Mouse (Mus musculus): ENCODE data around the gene Tex13b. TPM values are rescaled to one million over a fixed set of nuclear protein-coding genes. Genes with fewer than 3 reads are reported as not detected.

Gene Tex13b
- polyA plus RNA-seq (2012; rRNA removed; ENCODE audit: low replicate concordance), result not detected in 2 replicates

GRCm38 (mm10) chrX:140813312-140814006 is at the start of gene Tex13b:
Gene Tex13b, minus strand, starts transcription at chrX:140813433.

Other genes with a start within 250 kb of the Tex13b start
- gene Tsc22d3, start 212.8 kb downstream of the Tex13b start, polyA plus RNA-seq (2012; rRNA removed; ENCODE audit: low replicate concordance), result 66.6 and 77.7 TPM in 2 replicates
- gene Mid2, start 148.8 kb downstream of the Tex13b start, polyA plus RNA-seq (2012; rRNA removed; ENCODE audit: low replicate concordance), result 6.9 and 12.5 TPM in 2 replicates
- not detected in 2 replicates for gene Vsig1, start 94.2 kb upstream of the Tex13b start, polyA plus RNA-seq (2012; rRNA removed; ENCODE audit: low replicate concordance)
- 3.1 and 6.8 TPM in 2 replicates for gene Psmd10, start 143.3 kb upstream of the Tex13b start, polyA plus RNA-seq (2012; rRNA removed; ENCODE audit: low replicate concordance)
- 2.2 and 6.6 TPM in 2 replicates for gene Atg4a, start 143.5 kb upstream of the Tex13b start, polyA plus RNA-seq (2012; rRNA removed; ENCODE audit: low replicate concordance)